Mouse (Mus musculus) liver, embryonic 16.5 days (tissue): ENCODE measurements at regions not wholly inside any gene's neighbourhood (a gene's known extent, or its start where the extent isn't known, plus 50 kb on each side); places are given as distances from the start of the nearest gene placed in this dataset.

ENCODE experiments used
- ATAC-seq: fragments of 200-750 bp; cut with Nextera tagmentation; 2 replicates; pipeline ENCODE4 v1.8.0; 2017; ENCODE audit warnings: low read depth, mild to moderate bottlenecking, moderate number of reproducible peaks, moderate library complexity
- H3K27ac ChIP-seq: fragments of 300-500 bp; sonication (generic); 2 replicates; pipeline ENCODE4 v1.5.1; 2014; ENCODE audit warnings: mild to moderate bottlenecking, low read length
- H3K27me3 ChIP-seq: fragments of 300-500 bp; sonication (generic); 2 replicates; pipeline ENCODE4 v1.6.1; 2014; ENCODE audit warnings: low read depth, low read length, mixed read lengths; ENCODE audit not compliant: control insufficient read depth, insufficient read depth
- H3K36me3 ChIP-seq: fragments of 300-500 bp; sonication (generic); 2 replicates; pipeline ENCODE4 v1.6.1; 2014; ENCODE audit warnings: mild to moderate bottlenecking; ENCODE audit not compliant: control insufficient read depth, insufficient read depth
- H3K4me1 ChIP-seq: fragments of 300-500 bp; sonication (generic); 2 replicates; pipeline ENCODE4 v1.6.1; 2014; ENCODE audit warnings: low read depth, low read length, mixed read lengths; ENCODE audit not compliant: control insufficient read depth
- H3K4me2 ChIP-seq: fragments of 300-500 bp; sonication (generic); 2 replicates; pipeline ENCODE4 v1.6.1; 2014; ENCODE audit warnings: low read depth, low read length, mixed read lengths
- H3K4me3 ChIP-seq: fragments of 300-500 bp; sonication (generic); 2 replicates; pipeline ENCODE4 v1.5.1; 2014; ENCODE audit warnings: low read depth, mild to moderate bottlenecking, low read length
- H3K9ac ChIP-seq: fragments of 300-500 bp; sonication (generic); 2 replicates; pipeline ENCODE4 v1.6.1; 2014; ENCODE audit warnings: low read depth, low read length
- H3K9me3 ChIP-seq: fragments of 300-500 bp; sonication (generic); replicated peaks from 2 replicates; pipeline ENCODE4 v1.6.1; 2016; ENCODE audit warnings: low read length; ENCODE audit not compliant: control insufficient read depth
- WGBS: fragments of 180-500 bp; shearing (Covaris S2); extraction: QIAGEN DNeasy Blood & Tissue Kit; methylation state at CpG from one replicate; pipeline ENCODE4 v1.1.7; 2014; ENCODE audit not compliant: insufficient replicate concordance; 5-methylcytosine and 5-hydroxymethylcytosine counted together

- Histone ChIP-seq H3K4me1 (no peaks in the 10 kb centered on the region), H3K4me3 (no peak overlapping the region), H3K9me3 (no peaks in the 10 kb centered on the region), H3K36me3 (no peaks in the 10 kb centered on the region), H3K27ac (no peak overlapping the region), H3K4me2 (no peak overlapping the region), H3K9ac (no peak overlapping the region), H3K27me3 (no peaks in the 10 kb centered on the region)
- WGBS = 86% methylated on average over 5 of the region's 5 CpGs
- ATAC-seq = no peak
Measured at GRCm38 (mm10) chr6:50949361-50949760, 295.1 kb upstream of the Npvf start.

- Histone ChIP-seq H3K9me3 (no peaks in the 10 kb centered on the region), H3K27ac (no peak overlapping the region), H3K4me2 (no peak overlapping the region), H3K27me3 (no peaks in the 10 kb centered on the region), H3K36me3 (no peaks in the 10 kb centered on the region), H3K4me1 (no peaks in the 10 kb centered on the region), H3K4me3 (no peak overlapping the region), H3K9ac (no peak overlapping the region)
- no peak for ATAC-seq
- WGBS = 60% methylated on average over 11 of the region's 11 CpGs
Measured at GRCm38 (mm10) chr6:50949883-50950583, 295.8 kb upstream of the Npvf start.

- no peak for ATAC-seq
- Histone ChIP-seq H3K36me3 (no peaks in the 10 kb centered on the region), H3K4me2 (no peak overlapping the region), H3K9me3 (no peaks in the 10 kb centered on the region), H3K4me1 (no peaks in the 10 kb centered on the region), H3K9ac (no peak overlapping the region), H3K27me3 (no peaks in the 10 kb centered on the region), H3K4me3 (no peak overlapping the region), H3K27ac (no peak overlapping the region)
- WGBS = 62% methylated on average over 4 of the region's 4 CpGs
Measured at GRCm38 (mm10) chr6:50957328-50957900, 303.2 kb upstream of the Npvf start.

GRCm38 (mm10) chr6:50960341-50960740 is 306.1 kb upstream of the Npvf start:
- Histone ChIP-seq H3K4me2 (no peak overlapping the region), H3K9ac (no peak overlapping the region), H3K4me3 (no peak overlapping the region), H3K27me3 (no peaks in the 10 kb centered on the region), H3K36me3 (no peaks in the 10 kb centered on the region), H3K9me3 (no peaks in the 10 kb centered on the region), H3K27ac (no peak overlapping the region), H3K4me1 (no peaks in the 10 kb centered on the region)
- no peak for ATAC-seq
- 44% methylated on average over 5 of the region's 5 CpGs for WGBS

GRCm38 (mm10) chr6:50961592-50961991 is 307.4 kb upstream of the Npvf start:
- no peak overlapping the region for H3K4me3 ChIP-seq
- no peaks in the 10 kb centered on the region for H3K36me3 ChIP-seq
- no peaks in the 10 kb centered on the region for H3K27me3 ChIP-seq
- no peak overlapping the region for H3K4me2 ChIP-seq
- H3K4me1 ChIP-seq = no peaks in the 10 kb centered on the region
- H3K9ac ChIP-seq = no peak overlapping the region
- 65% methylated on average over 6 of the region's 6 CpGs for WGBS
- H3K9me3 ChIP-seq = no peaks in the 10 kb centered on the region
- ATAC-seq = no peak
- H3K27ac ChIP-seq = no peak overlapping the region

GRCm38 (mm10) chr6:50968546-50968945 is 314.3 kb upstream of the Npvf start:
- H3K4me2 ChIP-seq = no peak overlapping the region
- no peaks in the 10 kb centered on the region for H3K36me3 ChIP-seq
- no peaks in the 10 kb centered on the region for H3K27me3 ChIP-seq
- H3K4me1 ChIP-seq = no peaks in the 10 kb centered on the region
- H3K4me3 ChIP-seq = no peak overlapping the region
- ATAC-seq = no peak
- no peak overlapping the region for H3K27ac ChIP-seq
- 70% methylated on average over 5 of the region's 5 CpGs for WGBS
- no peak overlapping the region for H3K9ac ChIP-seq
- no peaks in the 10 kb centered on the region for H3K9me3 ChIP-seq

- ATAC-seq = no peak
- 46% methylated on average over 6 of the region's 6 CpGs for WGBS
- no peak overlapping the region for H3K4me3 ChIP-seq
- H3K9me3 ChIP-seq = no peaks in the 10 kb centered on the region
- H3K36me3 ChIP-seq = no peaks in the 10 kb centered on the region
- no peak overlapping the region for H3K9ac ChIP-seq
- H3K4me2 ChIP-seq = no peak overlapping the region
- no peak overlapping the region for H3K27ac ChIP-seq
- no peaks in the 10 kb centered on the region for H3K27me3 ChIP-seq
- no peaks in the 10 kb centered on the region for H3K4me1 ChIP-seq
Measured at GRCm38 (mm10) chr6:50969341-50969740, 315.1 kb upstream of the Npvf start.

- H3K27me3 ChIP-seq = no peaks in the 10 kb centered on the region
- no peak for ATAC-seq
- no peaks in the 10 kb centered on the region for H3K9me3 ChIP-seq
- H3K9ac ChIP-seq = no peak overlapping the region
- no peak overlapping the region for H3K4me2 ChIP-seq
- H3K4me1 ChIP-seq = no peaks in the 10 kb centered on the region
- no peak overlapping the region for H3K27ac ChIP-seq
- WGBS = 34% methylated on average over 7 of the region's 7 CpGs
- no peaks in the 10 kb centered on the region for H3K36me3 ChIP-seq
- H3K4me3 ChIP-seq = no peak overlapping the region
Measured at GRCm38 (mm10) chr6:50969997-50970396, 315.8 kb upstream of the Npvf start.

GRCm38 (mm10) chr6:50970770-50971169 is 316.5 kb upstream of the Npvf start:
- Histone ChIP-seq H3K27ac (no peak overlapping the region), H3K4me3 (no peak overlapping the region), H3K36me3 (no peaks in the 10 kb centered on the region), H3K9me3 (no peaks in the 10 kb centered on the region), H3K9ac (no peak overlapping the region), H3K27me3 (no peaks in the 10 kb centered on the region), H3K4me1 (no peaks in the 10 kb centered on the region), H3K4me2 (no peak overlapping the region)
- 69% methylated on average over 8 of the region's 8 CpGs for WGBS
- ATAC-seq = no peak
